8 mouse cellular contexts compared by ENCODE assay signal in the genomic region with DNA sequence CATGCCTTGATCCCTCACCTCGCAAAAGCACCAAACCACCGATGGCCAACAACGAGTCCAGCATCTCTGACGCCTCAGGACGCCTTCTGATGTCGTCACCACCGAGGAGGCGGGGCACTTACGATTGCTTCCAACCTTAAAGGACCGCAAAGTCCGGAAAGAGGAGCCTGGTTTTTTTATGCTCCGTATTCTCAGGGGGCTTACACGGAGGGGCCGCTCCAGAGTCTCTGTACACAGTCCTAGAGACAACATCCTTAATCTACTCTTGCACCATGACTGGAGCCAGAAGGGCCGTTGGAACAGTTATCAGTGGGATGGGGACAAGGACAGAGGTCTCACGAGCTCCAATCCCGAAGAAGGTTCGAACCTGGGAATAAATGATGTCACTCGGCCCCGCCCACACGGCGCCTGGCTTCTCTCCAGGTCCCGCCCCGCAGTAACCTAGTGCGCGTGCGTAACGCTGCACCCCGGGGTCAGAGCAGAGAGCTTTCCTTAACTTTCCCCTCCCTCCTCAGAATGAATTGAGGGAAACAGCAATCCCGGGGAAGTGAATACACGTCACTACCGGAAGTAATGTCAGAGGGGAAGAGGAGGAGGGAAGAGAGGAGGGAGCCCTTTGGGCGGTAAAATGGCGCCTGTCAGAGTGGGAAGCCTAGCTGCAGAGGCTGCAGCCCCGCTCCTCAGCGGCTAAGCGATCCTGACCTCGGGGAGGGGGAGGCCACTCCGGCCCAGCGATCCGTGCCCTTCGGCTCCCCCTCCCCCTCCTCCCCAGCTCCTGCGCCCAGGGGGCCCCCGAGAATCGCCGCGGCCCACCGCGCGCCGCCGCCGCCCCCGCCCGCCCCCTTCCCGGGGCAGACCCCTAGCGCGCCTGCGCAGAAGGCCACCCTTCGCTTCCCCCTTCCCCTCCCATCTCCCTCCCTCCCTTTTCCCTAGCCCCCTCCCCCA. TPM values are rescaled to one million over a fixed set of nuclear protein-coding genes. Genes with fewer than 3 reads are reported as not detected.
DNase-seq lines count a peak whose midpoint lies in the region; ATAC-seq and TF ChIP-seq lines count a peak whose summit lies in the region.

No protein-coding gene starts in this region.

- H3K79me3 ChIP-seq in C2C12 (ENCODE audit: low read depth) = peaks cover 66% of the 10 kb centered on the region

- H3K36me3 ChIP-seq in C2C12 (ENCODE audit: control insufficient read depth, insufficient read depth) (peaks cover 55% of the 10 kb centered on the region), myocyte (ENCODE audit: control insufficient read depth, insufficient read depth) (peaks cover 30% of the 10 kb centered on the region)
- peaks cover 61% of the 10 kb centered on the region for H3K36me3 ChIP-seq in erythroblast, embryonic 14.5 days (ENCODE audit: control insufficient read depth)
- peaks cover 17% of the 10 kb centered on the region for H3K36me3 ChIP-seq in heart, embryonic 11.5 days (ENCODE audit: control insufficient read depth, insufficient read depth, low read length)
- H3K36me3 ChIP-seq in kidney, embryonic 16.5 days (ENCODE audit: insufficient read depth, low read length) = peaks cover 37% of the 10 kb centered on the region
- H3K36me3 ChIP-seq in liver, adult 2 months (ENCODE audit: control insufficient read depth, insufficient read depth, low read length) = peaks cover 10% of the 10 kb centered on the region; the same call in 1 of the 2 replicates
- peaks cover 11% of the 10 kb centered on the region for H3K36me3 ChIP-seq in splenic B cell, adult 2 months (ENCODE audit: control insufficient read depth, insufficient read depth, low read length, poor library complexity, severe bottlenecking)

- H3K4me3 ChIP-seq in C2C12 (ENCODE audit: insufficient read depth, poor library complexity, severe bottlenecking) (peak overlapping the region; percentile 94), myocyte (peak overlapping the region; percentile 73)
- H3K4me3 ChIP-seq in erythroblast, embryonic 14.5 days (replicated peaks) = peak overlapping the region; percentile 94
- H3K4me3 ChIP-seq in heart, embryonic 11.5 days (ENCODE audit: low read depth, low read length) = peak overlapping the region; percentile 100
- H3K4me3 ChIP-seq in kidney, embryonic 16.5 days (ENCODE audit: low read length) = peak overlapping the region; percentile 100
- H3K4me3 ChIP-seq in liver, adult 2 months (ENCODE audit: insufficient read depth, low read depth, low read length) = peak overlapping the region; percentile 89

- peak overlapping the region; percentile 97 for H3K4me2 ChIP-seq in heart, embryonic 11.5 days
- peak overlapping the region; percentile 86 for H3K4me2 ChIP-seq in kidney, embryonic 16.5 days (replicated peaks; ENCODE audit: low read depth, low read length)
- peak overlapping the region; percentile 79 for H3K4me2 ChIP-seq in myocyte (ENCODE audit: low read depth)

- no peaks in the 10 kb centered on the region for H3K27me3 ChIP-seq in C2C12 (ENCODE audit: control insufficient read depth, insufficient read depth, insufficient read length)
- no peaks in the 10 kb centered on the region for H3K27me3 ChIP-seq in erythroblast, embryonic 14.5 days (ENCODE audit: control insufficient read depth)
- no peaks in the 10 kb centered on the region for H3K27me3 ChIP-seq in heart, embryonic 11.5 days (ENCODE audit: control insufficient read depth, insufficient read depth, low read length)
- H3K27me3 ChIP-seq in kidney, embryonic 16.5 days (ENCODE audit: insufficient read depth, low read length) = no peaks in the 10 kb centered on the region
- no peaks in the 10 kb centered on the region for H3K27me3 ChIP-seq in liver, adult 2 months (ENCODE audit: control insufficient read depth, insufficient read depth, low read length)
- H3K27me3 ChIP-seq in myocyte (ENCODE audit: control insufficient read depth, insufficient read depth, insufficient read length) = no peaks in the 10 kb centered on the region
- no peaks in the 10 kb centered on the region; the same call in 1 of the 2 replicates for H3K27me3 ChIP-seq in splenic B cell, adult 2 months (ENCODE audit: control insufficient read depth, insufficient read depth, low read length, poor library complexity, severe bottlenecking)

- TF ChIP-seq POLR2A in brain, embryonic 14.5 days (IDR thresholded peaks at IDR 0.05; ENCODE audit: borderline replicate concordance, extremely low read depth, insufficient read depth, insufficient read length, poor library complexity, severe bottlenecking) = peak; percentile 91
- TF ChIP-seq POLR2A in liver, adult 2 months (IDR thresholded peaks at IDR 0.05; ENCODE audit: extremely low read depth, insufficient read depth, low read length) = peak; percentile 89
- TF ChIP-seq POLR2A in myocyte (IDR thresholded peaks at IDR 0.05; ENCODE audit: insufficient read length, low read depth) = peak; percentile 83

- 0% methylated on average over 44 of the region's 60 CpGs for WGBS in heart, embryonic 11.5 days (ENCODE audit: insufficient replicate concordance)
- 0% methylated on average over 39 of the region's 60 CpGs for WGBS in kidney, embryonic 16.5 days
- under 1% methylated on average over 45 of the region's 60 CpGs for WGBS in liver, adult 2 months

- H3K27ac ChIP-seq in heart, embryonic 11.5 days (ENCODE audit: low read depth, low read length) = peak overlapping the region; percentile 99
- peak overlapping the region; percentile 99 for H3K27ac ChIP-seq in kidney, embryonic 16.5 days (ENCODE audit: low read length)
- peak overlapping the region; percentile 85 for H3K27ac ChIP-seq in liver, adult 2 months (replicated peaks; ENCODE audit: insufficient read depth, low read depth, low read length)

- no peaks in the 10 kb centered on the region for H3K9me3 ChIP-seq in erythroblast, embryonic 14.5 days (ENCODE audit: control insufficient read depth, low read length)
- H3K9me3 ChIP-seq in heart, embryonic 11.5 days (replicated peaks; ENCODE audit: control insufficient read depth, low read length) = no peaks in the 10 kb centered on the region
- no peaks in the 10 kb centered on the region for H3K9me3 ChIP-seq in kidney, embryonic 16.5 days (ENCODE audit: low read length)

- H3K79me2 ChIP-seq in C2C12 (ENCODE audit: control insufficient read depth, insufficient read depth) (peaks cover 76% of the 10 kb centered on the region), myocyte (ENCODE audit: control insufficient read depth, insufficient read depth) (peaks cover 61% of the 10 kb centered on the region)
- H3K79me2 ChIP-seq in liver, adult 2 months (ENCODE audit: control insufficient read depth, insufficient read depth, low read length) = peaks cover 16% of the 10 kb centered on the region; the same call in 1 of the 2 replicates

- peaks cover 52% of the 10 kb centered on the region for H3K4me1 ChIP-seq in erythroblast, embryonic 14.5 days (ENCODE audit: control insufficient read depth)
- H3K4me1 ChIP-seq in heart, embryonic 11.5 days (ENCODE audit: control insufficient read depth, insufficient read depth, low read length) = peaks cover 20% of the 10 kb centered on the region
- H3K4me1 ChIP-seq in kidney, embryonic 16.5 days (ENCODE audit: insufficient read depth, low read length) = peaks cover 28% of the 10 kb centered on the region
- H3K4me1 ChIP-seq in liver, adult 2 months (ENCODE audit: control insufficient read depth, insufficient read depth, low read length) = peaks cover 19% of the 10 kb centered on the region; the same call in 1 of the 2 replicates

- peak overlapping the region; percentile 97 for H3ac ChIP-seq in C2C12 (ENCODE audit: control insufficient read depth, insufficient read length, low read depth)
- H3ac ChIP-seq in myocyte (ENCODE audit: control insufficient read depth, insufficient read length) = peak overlapping the region; percentile 93

- no peak for TF ChIP-seq CTCF in C2C12 (IDR thresholded peaks at IDR 0.05; ENCODE audit: control insufficient read depth, insufficient read depth, insufficient read length)
- no peak for TF ChIP-seq CTCF in brain, embryonic 14.5 days (IDR thresholded peaks at IDR 0.05; ENCODE audit: borderline replicate concordance, extremely low read depth, insufficient read depth, insufficient read length)
- TF ChIP-seq CTCF in liver, adult 2 months (IDR thresholded peaks at IDR 0.05; ENCODE audit: low read depth, low read length) = no peak

- peak; percentile 100 for DNase-seq in brain, embryonic 14.5 days (ENCODE audit: low read depth)
- peak; percentile 98 for DNase-seq in liver, adult 2 months (ENCODE audit: extremely low read depth, low read depth, low spot score)
- peak; percentile 90 for DNase-seq in splenic B cell, adult 2 months (ENCODE audit: low read depth, low spot score)

- H3K9ac ChIP-seq in heart, embryonic 11.5 days (ENCODE audit: low read depth, low read length) = peak overlapping the region; percentile 99
- peak overlapping the region; percentile 99 for H3K9ac ChIP-seq in kidney, embryonic 16.5 days (replicated peaks; ENCODE audit: low read length)
- H3K9ac ChIP-seq in liver, adult 2 months (ENCODE audit: low read depth, low read length) = peak overlapping the region; percentile 95

- peak; percentile 88 for ATAC-seq in heart, embryonic 11.5 days (replicated peaks; ENCODE audit: insufficient number of reproducible peaks, low FRiP score, low TSS enrichment)
- peak; percentile 94 for ATAC-seq in kidney, embryonic 16.5 days (ENCODE audit: low FRiP score, low TSS enrichment)

RNA-seq across cellular contexts. Expression of a gene that starts 0.5 kb away (rescaled TPM):
- 141 TPM for polyA plus RNA-seq in C2C12 (2012; fragmentation: generic; extraction: Trizol)
- polyA plus RNA-seq in brain, embryonic 14.5 days (2012; rRNA removed) = 98.1 and 110 TPM in 2 replicates
- polyA plus RNA-seq in erythroblast, embryonic 14.5 days (2012) = 23.2 and 28.5 TPM in 2 replicates
- polyA plus RNA-seq in heart, embryonic 11.5 days (2014; fragmentation: Nextera tagmentation; extraction: Ambion mirVana) = 20.3 and 22.2 TPM in 2 replicates
- polyA plus RNA-seq in kidney, embryonic 16.5 days (2015; fragmentation: Nextera tagmentation; extraction: Ambion mirVana) = 35.7 and 35.8 TPM in 2 replicates
- total RNA-seq in liver, adult 2 months (2014; rRNA removed) = 6.6 and 13.4 TPM in 2 replicates
- polyA plus RNA-seq in liver, adult 2 months (2012; rRNA removed) = 39.1 and 45.3 TPM in 2 replicates
- 146 TPM for polyA plus RNA-seq in myocyte (2012; fragmentation: generic; extraction: Trizol)

RNA-seq across cellular contexts. Expression of a gene that starts 1.8 kb away (rescaled TPM):
- polyA plus RNA-seq in C2C12 (2012; fragmentation: generic; extraction: Trizol) (111 TPM), myocyte (2012; fragmentation: generic; extraction: Trizol) (91.5 TPM)
- polyA plus RNA-seq in brain, embryonic 14.5 days (2012; rRNA removed) = 127 and 159 TPM in 2 replicates
- polyA plus RNA-seq in erythroblast, embryonic 14.5 days (2012) = 1.5 and 1.9 TPM in 2 replicates
- polyA plus RNA-seq in heart, embryonic 11.5 days (2014; fragmentation: Nextera tagmentation; extraction: Ambion mirVana) = 120 and 130 TPM in 2 replicates
- polyA plus RNA-seq in kidney, embryonic 16.5 days (2015; fragmentation: Nextera tagmentation; extraction: Ambion mirVana) = 124 and 128 TPM in 2 replicates
- total RNA-seq in liver, adult 2 months (2014; rRNA removed) = 19.5 and 21.3 TPM in 2 replicates
- polyA plus RNA-seq in liver, adult 2 months (2012; rRNA removed) = 30.8 and 33.7 TPM in 2 replicates

RNA-seq across cellular contexts. Expression of a gene that starts 10.5 kb away (rescaled TPM):
- polyA plus RNA-seq in C2C12 (2012; fragmentation: generic; extraction: Trizol) (362 TPM), myocyte (2012; fragmentation: generic; extraction: Trizol) (530 TPM)
- polyA plus RNA-seq in brain, embryonic 14.5 days (2012; rRNA removed) = 457 and 501 TPM in 2 replicates
- 50.2 and 55.8 TPM in 2 replicates for polyA plus RNA-seq in erythroblast, embryonic 14.5 days (2012)
- polyA plus RNA-seq in heart, embryonic 11.5 days (2014; fragmentation: Nextera tagmentation; extraction: Ambion mirVana) = 481 and 489 TPM in 2 replicates
- polyA plus RNA-seq in kidney, embryonic 16.5 days (2015; fragmentation: Nextera tagmentation; extraction: Ambion mirVana) = 437 and 481 TPM in 2 replicates
- 175 and 176 TPM in 2 replicates for total RNA-seq in liver, adult 2 months (2014; rRNA removed)
- 430 and 476 TPM in 2 replicates for polyA plus RNA-seq in liver, adult 2 months (2012; rRNA removed)

RNA-seq across cellular contexts. Expression of a gene that starts 15.1 kb away (rescaled TPM):
- polyA plus RNA-seq in C2C12 (2012; fragmentation: generic; extraction: Trizol) (93.4 TPM), myocyte (2012; fragmentation: generic; extraction: Trizol) (58.6 TPM)
- 49.2 and 54.9 TPM in 2 replicates for polyA plus RNA-seq in brain, embryonic 14.5 days (2012; rRNA removed)
- polyA plus RNA-seq in erythroblast, embryonic 14.5 days (2012) = 4.5 and 5.5 TPM in 2 replicates
- 27.3 and 29.9 TPM in 2 replicates for polyA plus RNA-seq in heart, embryonic 11.5 days (2014; fragmentation: Nextera tagmentation; extraction: Ambion mirVana)
- polyA plus RNA-seq in kidney, embryonic 16.5 days (2015; fragmentation: Nextera tagmentation; extraction: Ambion mirVana) = 69.1 and 74.5 TPM in 2 replicates
- total RNA-seq in liver, adult 2 months (2014; rRNA removed) = 8.0 and 8.5 TPM in 2 replicates
- polyA plus RNA-seq in liver, adult 2 months (2012; rRNA removed) = 8.8 and 12.1 TPM in 2 replicates

RNA-seq across cellular contexts. Expression of a gene that starts 15.9 kb away (rescaled TPM):
- polyA plus RNA-seq in C2C12 (2012; fragmentation: generic; extraction: Trizol) (0.06 TPM), myocyte (2012; fragmentation: generic; extraction: Trizol) (not detected)
- polyA plus RNA-seq in brain, embryonic 14.5 days (2012; rRNA removed) = 0.33 and 0.38 TPM in 2 replicates
- not detected in 2 replicates for polyA plus RNA-seq in erythroblast, embryonic 14.5 days (2012)
- 2.4 and 3.0 TPM in 2 replicates for polyA plus RNA-seq in heart, embryonic 11.5 days (2014; fragmentation: Nextera tagmentation; extraction: Ambion mirVana)
- 225 and 227 TPM in 2 replicates for polyA plus RNA-seq in kidney, embryonic 16.5 days (2015; fragmentation: Nextera tagmentation; extraction: Ambion mirVana)
- total RNA-seq in liver, adult 2 months (2014; rRNA removed) = 0.20 and 0.37 TPM in 2 replicates
- polyA plus RNA-seq in liver, adult 2 months (2012; rRNA removed) = 0.26 and 0.46 TPM in 2 replicates

Comparison
In these comparisons a context has a peak if more than half of its experiments do, and no peak if none do; other contexts are left out.
1. Peak in every context shown above with its lines: DNase-seq, ATAC-seq, H3K4me3 ChIP-seq and H3K27ac ChIP-seq.
2. RNA of a gene that starts 1.8 kb away (polyA plus RNA-seq): 120 to 130 TPM in heart, embryonic 11.5 days, 127 to 159 TPM in brain, embryonic 14.5 days, 124 to 128 TPM in kidney, embryonic 16.5 days, 111 TPM in C2C12 (single experiment), 91.5 TPM in myocyte (single experiment) and 30.8 to 33.7 TPM in liver, adult 2 months; 1.5 to 1.9 TPM in erythroblast, embryonic 14.5 days; every median in the first group is over 10 times any median in the second.